Mouse (Mus musculus): ENCODE results near the gene Olfr23. TPM values are rescaled to one million over a fixed set of nuclear protein-coding genes. Genes with fewer than 3 reads are reported as not detected.

Gene Olfr23
- polyA plus RNA-seq (2017; shearing (Covaris generic)): not detected

DNA sequence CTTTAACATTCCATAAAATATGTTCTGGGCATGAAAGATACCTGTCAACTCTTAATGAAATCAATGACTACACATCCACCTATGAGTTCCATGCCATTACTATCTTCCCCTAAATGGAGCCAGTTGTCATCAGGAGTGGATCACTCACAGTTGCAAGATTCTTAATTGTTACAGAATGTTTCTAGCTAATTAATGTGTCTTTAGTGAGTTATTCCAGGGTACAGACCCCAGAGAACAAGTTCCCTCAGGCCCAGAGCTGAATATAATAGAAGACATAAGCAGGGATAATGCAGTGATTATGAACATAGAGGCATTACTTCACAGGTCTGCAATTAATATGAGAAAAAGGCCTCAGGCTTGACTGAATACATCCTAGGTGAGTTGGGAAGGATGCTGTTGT, at the start of gene Olfr23:
Olfr23 (plus strand) TSS at position 301 of the 400 bp plus-strand sequence.

DNA sequence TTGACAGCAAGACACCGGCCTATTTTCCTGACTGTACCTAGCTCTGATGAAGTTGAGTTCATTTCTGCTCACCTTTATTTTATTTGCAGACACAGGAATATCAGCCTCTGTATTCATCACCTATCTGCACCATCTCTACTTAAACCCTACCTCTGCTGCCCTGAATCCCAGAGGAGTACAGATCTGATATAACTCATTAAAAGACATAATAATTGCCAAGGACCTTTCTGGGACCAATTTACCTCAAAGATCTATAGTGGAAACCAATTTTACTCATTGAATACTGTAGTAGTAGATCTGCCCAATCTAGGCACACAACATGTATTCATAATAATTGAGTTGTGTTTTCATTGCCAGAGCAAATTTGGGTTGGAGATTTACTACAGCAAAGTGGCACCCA, 45.8 kb upstream of the Olfr23 start, which contains the start of gene Olfr394:
Olfr394 (minus strand) TSS at position 101 of the 400 bp plus-strand sequence.

DNA sequence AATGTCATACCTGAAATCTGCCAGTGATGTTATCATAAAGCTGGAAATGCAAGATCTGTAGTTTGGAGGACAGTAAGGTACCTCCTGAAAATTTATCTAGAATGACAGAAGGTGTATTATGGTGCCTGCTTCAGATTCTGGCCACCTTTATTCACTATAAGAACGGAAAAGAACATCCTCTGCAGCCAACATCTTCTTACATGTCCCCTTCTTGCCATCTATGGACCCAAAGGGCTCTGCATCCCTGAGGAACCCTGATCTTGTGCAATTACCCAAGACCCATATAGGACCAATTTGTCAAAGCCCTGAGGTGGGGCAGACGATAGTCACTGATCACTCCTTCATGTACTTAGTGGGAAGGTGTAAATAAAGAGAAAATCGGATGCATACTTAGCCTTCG, 27.3 kb upstream of the Olfr23 start, which contains the start of gene Olfr395:
Olfr395 (minus strand) TSS at position 101 of the 400 bp plus-strand sequence.

DNA sequence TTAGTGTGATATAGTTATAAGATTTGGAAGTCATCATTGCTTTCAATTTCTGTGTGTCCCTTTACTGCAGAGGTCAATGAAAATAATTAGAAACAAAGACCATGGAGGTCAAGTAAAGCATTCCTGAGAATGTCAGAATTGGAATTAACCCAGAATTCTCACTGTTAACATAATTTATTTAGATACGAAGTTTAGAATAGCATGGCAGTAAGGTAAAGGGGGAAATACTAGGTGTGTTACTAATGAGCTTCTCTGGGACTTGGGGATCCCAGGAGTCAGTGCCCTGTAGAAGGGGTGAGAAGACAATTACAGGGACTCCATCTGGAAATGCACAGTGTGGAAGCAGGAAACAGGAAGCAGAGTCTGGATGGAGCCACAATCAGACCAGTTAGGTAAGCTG, 24.0 kb downstream of the Olfr23 start, which contains the start of gene Olfr397:
Olfr397 (plus strand) TSS at position 301 of the 400 bp plus-strand sequence.

DNA sequence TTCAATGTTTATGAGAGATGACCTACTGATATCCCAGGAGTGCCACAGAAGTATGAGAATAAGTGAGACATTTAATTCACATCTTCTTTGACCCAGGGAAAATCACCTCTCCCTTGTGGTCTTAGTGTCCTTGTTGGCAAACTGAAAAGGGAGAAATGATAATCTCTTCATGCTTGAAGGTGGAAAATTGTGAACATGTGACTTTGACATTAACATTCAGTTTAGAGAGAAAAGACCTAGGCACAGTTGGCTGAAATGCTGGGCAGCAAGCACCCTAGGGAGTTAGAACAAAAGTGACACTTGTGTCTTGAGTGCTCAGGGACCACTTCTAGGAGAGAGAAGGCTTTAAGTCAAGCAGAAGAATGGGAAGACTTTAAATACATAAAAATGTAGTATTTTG, 53.8 kb downstream of the Olfr23 start, which contains the start of gene Olfr398:
Olfr398 (minus strand) TSS at position 101 of the 400 bp plus-strand sequence.

Other genes starting within 250 kb of the Olfr23 start
- gene Zfp735, start 247.9 kb upstream of the Olfr23 start, polyA plus RNA-seq (2017; shearing (Covaris generic)): not detected
- not detected for gene Olfr389, start 156.0 kb upstream of the Olfr23 start, polyA plus RNA-seq (2017; shearing (Covaris generic))
- not detected for gene Olfr390, start 153.7 kb upstream of the Olfr23 start, polyA plus RNA-seq (2017; shearing (Covaris generic))
- not detected for gene Olfr391-ps, start 133.6 kb upstream of the Olfr23 start, polyA plus RNA-seq (2017; shearing (Covaris generic))
- not detected for gene Olfr392, start 119.6 kb upstream of the Olfr23 start, polyA plus RNA-seq (2017; shearing (Covaris generic))
- gene Olfr393, start 85.2 kb upstream of the Olfr23 start, polyA plus RNA-seq (2017; shearing (Covaris generic)): not detected
- gene Olfr394, start 45.9 kb upstream of the Olfr23 start, polyA plus RNA-seq (2017; shearing (Covaris generic)): not detected
- gene Olfr395, start 27.4 kb upstream of the Olfr23 start, polyA plus RNA-seq (2017; shearing (Covaris generic)): not detected
- gene Olfr397, start 24.1 kb downstream of the Olfr23 start, polyA plus RNA-seq (2017; shearing (Covaris generic)): not detected
- gene Olfr398, start 53.7 kb downstream of the Olfr23 start, polyA plus RNA-seq (2017; shearing (Covaris generic)): 0.06 TPM
- gene Olfr139, start 119.9 kb downstream of the Olfr23 start, polyA plus RNA-seq (2017; shearing (Covaris generic)): not detected
- gene Olfr399, start 119.9 kb downstream of the Olfr23 start, polyA plus RNA-seq (2017; shearing (Covaris generic)): not detected
- gene Zfp616, start 133.3 kb downstream of the Olfr23 start, polyA plus RNA-seq (2017; shearing (Covaris generic)): not detected
- gene Olfr401, start 177.0 kb downstream of the Olfr23 start, polyA plus RNA-seq (2017; shearing (Covaris generic)): not detected
- gene Olfr402, start 216.9 kb downstream of the Olfr23 start, polyA plus RNA-seq (2017; shearing (Covaris generic)): not detected
- gene Olfr403, start 249.6 kb downstream of the Olfr23 start, polyA plus RNA-seq (2017; shearing (Covaris generic)): not detected

All from inflammation-experienced regulatory T-cells, adult 16 weeks (primary cell).